Mouse (Mus musculus) gonadal fat pad, adult 2 months (tissue): ENCODE data around the gene Rps11. TPM values are rescaled to one million over a fixed set of nuclear protein-coding genes. Genes with fewer than 3 reads are reported as not detected.
"Not testable (repeated sequence)": the region's sequence is repeated elsewhere in the genome, so short reads cannot be mapped to it uniquely, and the experiment has no call there.

Source experiments
- DNase-seq: peaks from one replicate; pipeline ENCODE4 v3.0.0-alpha.2; 2012; ENCODE audit warnings: low read depth
- polyA plus RNA-seq: library from polyadenylated mRNA; depleted of rRNA; stranded (reverse); fragments of >200 nt; gene quantifications from 2 replicates; pipeline ENCODE4 v1.2.3, GENCODE M21; 2012

Gene Rps11
- polyA plus RNA-seq, 1 experiment: 218 TPM

- DNase-seq: no peak
Observed at GRCm38 (mm10) chr7:45154096-45154992, 30.1 kb upstream of the Rps11 start, which contains the start of the genes Pih1d1 and Aldh16a1. Gene Pih1d1 (plus strand): TSS chr7:45154303. Gene Aldh16a1 (minus strand): TSS chr7:45154584.

- DNase-seq: no peak
Observed at GRCm38 (mm10) chr7:45153586-45153985, 29.3 kb upstream of the Rps11 start.

- not testable (repeated sequence) for DNase-seq
Observed at GRCm38 (mm10) chr7:45153052-45153451, 28.8 kb upstream of the Rps11 start.

GRCm38 (mm10) chr7:45151303-45151702 lies 27.1 kb upstream of the Rps11 start:
- no peak for DNase-seq

GRCm38 (mm10) chr7:45150321-45150720 lies 26.1 kb upstream of the Rps11 start:
- no peak for DNase-seq

- DNase-seq: no peak
Observed at GRCm38 (mm10) chr7:45149545-45149944, 25.3 kb upstream of the Rps11 start.

GRCm38 (mm10) chr7:45148534-45149098 lies 24.4 kb upstream of the Rps11 start:
- DNase-seq: no peak

- DNase-seq: no peak
Observed at GRCm38 (mm10) chr7:45147899-45148298, 23.7 kb upstream of the Rps11 start.

GRCm38 (mm10) chr7:45147267-45147666 lies 23.0 kb upstream of the Rps11 start:
- DNase-seq: no peak

- DNase-seq: no peak
Observed at GRCm38 (mm10) chr7:45145460-45145859, 21.2 kb upstream of the Rps11 start.

GRCm38 (mm10) chr7:45144368-45145174 lies 20.3 kb upstream of the Rps11 start:
- no peak for DNase-seq

- no peak for DNase-seq
Observed at GRCm38 (mm10) chr7:45141914-45142313, 17.7 kb upstream of the Rps11 start.

- DNase-seq: no peak
Observed at GRCm38 (mm10) chr7:45141319-45141718, 17.1 kb upstream of the Rps11 start.

GRCm38 (mm10) chr7:45139904-45140723 lies 15.9 kb upstream of the Rps11 start:
- no peak for DNase-seq

- DNase-seq: no peak
Observed at GRCm38 (mm10) chr7:45138403-45138802, 14.2 kb upstream of the Rps11 start.

GRCm38 (mm10) chr7:45137171-45138006 lies 13.2 kb upstream of the Rps11 start:
- no peak for DNase-seq

- DNase-seq: no peak
Observed at GRCm38 (mm10) chr7:45135993-45136567, 11.8 kb upstream of the Rps11 start, which contains the start of the genes Gm45713 and Flt3l. Gene Gm45713 (minus strand): TSS chr7:45136231. Gene Flt3l (minus strand): TSS chr7:45136432.

GRCm38 (mm10) chr7:45135370-45135769 lies 11.1 kb upstream of the Rps11 start:
- DNase-seq: no peak

GRCm38 (mm10) chr7:45134544-45135026 lies 10.3 kb upstream of the Rps11 start:
- DNase-seq: no peak
